Mouse (Mus musculus) heart, adult 18-20 months (tissue): ENCODE results near the gene Slc29a2. TPM values are rescaled to one million over a fixed set of nuclear protein-coding genes. Genes with fewer than 3 reads are reported as not detected.

Source experiments
- DNase-seq, 2 experiments: peaks; one replicate each; pipeline ENCODE4 v3.0.0; 2021 to 2022; ENCODE audit warnings: mixed read lengths in 1 of 2
- total RNA-seq, 2 experiments: library from RNA; stranded (reverse); gene quantifications; 2 replicates each; pipeline ENCODE4 v1.2.3; 2021

Slc29a2 gene
- total RNA-seq, 2 experiments from 2014 or later = 6.9 to 8.8 TPM

DNA sequence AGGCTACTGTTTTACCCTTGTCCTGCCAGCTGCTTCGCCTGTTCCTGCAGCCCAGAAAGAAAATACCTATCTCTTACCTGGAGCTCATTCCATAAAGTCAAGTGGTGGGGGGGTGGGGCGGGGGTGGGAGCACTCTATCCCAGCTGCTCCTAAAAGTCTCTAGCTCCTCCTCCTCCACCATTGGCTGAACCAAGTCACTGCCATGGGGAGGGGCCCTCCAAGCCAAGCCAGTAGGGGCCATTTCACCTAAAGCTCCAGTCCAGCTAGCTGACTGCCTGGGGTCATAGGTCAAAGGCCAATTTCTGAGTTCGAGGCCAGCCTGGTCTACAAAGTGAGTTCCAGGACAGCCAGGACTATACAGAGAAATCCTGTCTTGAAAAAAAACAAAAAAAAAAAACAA, 9.0 kb downstream of the Slc29a2 start:
- DNase-seq = no peak

DNA sequence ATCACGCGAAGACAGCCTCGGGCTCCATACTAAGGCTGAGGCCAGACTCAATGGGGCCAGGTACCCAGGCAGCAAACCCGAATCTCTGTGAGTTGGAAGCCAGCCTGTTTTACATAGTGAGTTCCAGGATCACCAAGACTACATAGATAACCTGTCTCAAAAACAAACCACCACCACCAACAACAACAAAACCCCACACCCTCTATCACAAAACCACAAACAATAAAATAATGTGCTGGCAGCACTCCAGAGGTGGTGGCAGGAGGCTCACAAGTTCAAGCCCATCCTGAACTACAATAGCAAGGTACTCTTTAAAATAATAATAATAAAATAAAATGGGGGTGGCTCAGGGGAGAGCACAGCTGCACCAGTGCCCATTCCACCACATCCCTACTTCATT, 12.9 kb downstream of the Slc29a2 start:
- no peak for DNase-seq

DNA sequence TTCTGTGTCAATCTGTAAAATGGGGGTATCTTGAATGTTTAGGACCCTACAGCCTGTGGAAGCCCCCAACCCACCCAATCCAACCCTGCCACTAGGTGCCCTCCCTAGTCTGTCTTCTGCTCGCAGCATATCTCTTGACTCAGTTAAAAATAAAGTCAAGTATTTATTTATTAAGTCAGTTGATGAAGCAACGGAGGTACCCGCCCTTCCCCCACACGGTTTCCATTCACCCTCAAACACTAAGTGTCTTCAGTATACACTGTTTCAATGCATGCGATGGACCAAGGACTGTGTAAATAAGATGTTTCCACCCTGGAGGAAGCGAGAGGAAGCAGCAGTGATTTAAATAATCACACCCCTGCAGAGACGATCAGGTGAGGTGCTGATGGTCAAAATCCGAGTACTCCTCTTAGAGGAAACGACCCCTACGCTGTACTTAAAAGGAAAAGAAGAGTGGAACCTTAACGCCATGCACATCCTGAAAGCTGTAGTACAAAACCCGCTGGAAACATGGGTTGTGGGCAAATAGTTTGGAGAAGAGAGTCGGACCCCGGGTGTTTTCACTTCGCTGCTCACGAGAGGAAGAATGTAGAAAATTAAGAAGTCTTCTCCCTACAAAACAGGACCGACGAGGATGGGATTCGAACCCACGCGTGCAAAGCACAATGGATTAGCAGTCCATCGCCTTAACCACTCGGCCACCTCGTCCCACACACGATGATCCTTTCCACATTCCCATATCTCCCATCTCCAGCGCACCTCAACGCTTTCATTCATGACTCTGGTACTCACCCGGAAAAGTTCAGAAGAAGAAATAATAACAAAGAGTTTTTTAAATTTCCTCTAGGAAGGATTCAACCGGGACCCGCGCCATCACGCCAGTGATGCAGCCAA, 14.3 kb downstream of the Slc29a2 start:
- DNase-seq = peak; percentile 81 to 91

DNA sequence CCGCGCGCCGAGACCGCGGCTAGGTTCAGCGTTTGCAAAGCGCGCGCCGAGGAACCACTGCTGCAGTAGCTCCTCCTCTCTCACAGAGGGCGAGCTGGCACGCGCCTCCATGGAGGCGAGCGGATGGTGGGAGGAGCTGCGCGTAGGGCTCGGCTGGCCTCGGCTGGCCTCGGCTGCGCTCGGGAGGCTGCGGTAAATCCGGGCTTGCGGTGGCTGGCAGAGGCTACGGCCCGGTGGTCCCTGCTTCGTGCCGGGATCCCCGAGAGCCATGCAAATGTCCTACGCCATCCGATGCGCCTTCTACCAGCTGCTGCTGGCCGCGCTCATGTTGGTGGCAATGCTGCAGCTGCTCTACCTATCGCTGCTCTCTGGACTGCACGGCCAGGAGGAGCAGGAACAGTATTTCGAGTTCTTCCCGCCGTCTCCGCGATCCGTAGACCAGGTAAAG, 15.1 kb downstream of the Slc29a2 start, which contains the start of the genes B4gat1 and AC124502.3:
Gene B4gat1 (plus strand): TSS at position 118 of the 448 bp plus-strand sequence.
Gene AC124502.3 (plus strand): TSS at position 183 of the 448 bp plus-strand sequence.
- DNase-seq = peak; percentile 89 to 93

DNA sequence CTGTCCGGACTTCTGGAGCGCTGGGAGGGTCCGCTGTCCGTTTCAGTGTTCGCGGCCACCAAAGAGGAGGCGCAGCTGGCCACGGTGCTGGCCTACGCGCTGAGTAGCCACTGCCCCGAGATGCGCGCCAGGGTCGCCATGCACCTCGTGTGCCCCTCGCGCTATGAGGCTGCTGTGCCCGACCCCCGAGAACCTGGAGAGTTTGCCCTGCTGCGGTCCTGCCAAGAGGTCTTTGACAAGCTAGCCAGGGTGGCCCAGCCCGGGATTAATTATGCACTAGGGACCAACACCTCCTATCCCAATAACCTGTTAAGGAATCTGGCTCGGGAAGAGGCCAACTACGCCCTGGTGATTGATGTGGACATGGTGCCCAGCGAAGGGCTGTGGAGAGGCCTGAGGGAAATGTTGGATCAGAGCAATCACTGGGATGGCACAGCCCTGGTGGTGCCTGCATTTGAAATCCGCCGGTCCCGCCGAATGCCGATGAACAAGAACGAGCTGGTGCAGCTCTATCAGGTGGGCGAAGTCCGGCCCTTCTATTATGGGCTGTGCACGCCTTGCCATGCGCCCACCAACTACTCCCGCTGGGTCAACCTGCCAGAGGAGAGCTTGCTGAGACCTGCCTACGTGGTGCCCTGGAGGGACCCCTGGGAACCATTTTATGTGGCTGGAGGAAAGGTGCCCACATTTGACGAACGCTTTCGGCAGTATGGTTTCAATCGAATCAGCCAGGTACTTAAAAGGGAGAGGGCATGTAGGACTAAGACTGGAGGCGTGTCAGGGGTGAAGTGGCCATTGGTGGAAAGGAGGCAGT, 15.8 kb downstream of the Slc29a2 start:
- DNase-seq = no peak

DNA sequence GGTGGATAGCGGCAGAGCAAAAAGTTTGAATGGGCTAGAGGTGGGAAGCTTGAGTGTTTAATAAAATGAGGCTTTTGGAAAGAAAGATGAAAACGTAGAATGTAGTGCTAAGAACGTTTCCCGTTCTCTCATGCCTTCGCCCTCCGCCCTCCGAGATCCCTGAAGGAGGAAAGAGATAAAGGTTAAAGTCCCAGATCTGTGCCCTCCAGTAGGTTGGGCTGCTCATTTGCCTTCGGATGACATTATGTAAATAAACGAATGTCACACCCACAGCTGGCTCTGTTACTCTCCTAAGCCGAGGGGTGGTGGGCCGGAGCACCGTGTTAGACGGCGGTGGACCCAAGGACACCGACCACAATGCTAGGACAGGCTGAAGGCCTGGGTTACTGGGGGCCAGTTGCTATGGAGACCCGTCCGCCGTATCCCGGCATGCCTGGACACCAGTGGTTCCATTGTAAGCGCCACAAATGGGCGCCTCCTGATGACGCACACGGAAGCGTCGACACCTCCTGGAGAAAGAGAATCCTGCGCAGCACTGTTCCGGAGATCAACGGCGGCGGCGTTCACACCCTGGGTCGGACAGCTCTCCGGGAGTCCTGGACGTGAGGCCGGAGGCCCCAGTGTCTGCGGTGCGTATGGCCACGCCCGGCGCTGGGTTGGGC, 17.3 kb downstream of the Slc29a2 start, which contains the start of gene Brms1:
Gene Brms1 (plus strand): TSS at position 493 of the 662 bp plus-strand sequence.
- peak; percentile 94 to 95 for DNase-seq

DNA sequence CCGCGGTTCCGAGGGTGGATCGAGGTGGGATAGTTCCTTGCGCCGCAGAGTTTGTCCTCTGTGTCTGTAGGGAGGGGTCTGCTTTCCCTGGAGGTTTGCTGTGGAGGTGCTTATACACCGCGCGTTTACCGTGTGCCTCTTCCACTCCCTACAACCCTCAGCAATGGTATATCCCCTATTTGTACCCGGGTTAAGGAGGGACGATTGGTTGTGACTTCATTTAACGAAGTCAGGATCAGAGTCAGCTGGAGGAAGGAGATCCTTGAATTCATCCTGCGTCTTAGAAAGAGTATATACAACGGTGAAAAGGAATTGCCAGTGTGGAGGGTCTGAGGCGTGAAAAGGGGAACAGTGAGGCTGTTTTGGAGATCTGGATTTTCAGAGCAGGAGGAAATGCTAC, 17.9 kb downstream of the Slc29a2 start:
- no peak for DNase-seq

DNA sequence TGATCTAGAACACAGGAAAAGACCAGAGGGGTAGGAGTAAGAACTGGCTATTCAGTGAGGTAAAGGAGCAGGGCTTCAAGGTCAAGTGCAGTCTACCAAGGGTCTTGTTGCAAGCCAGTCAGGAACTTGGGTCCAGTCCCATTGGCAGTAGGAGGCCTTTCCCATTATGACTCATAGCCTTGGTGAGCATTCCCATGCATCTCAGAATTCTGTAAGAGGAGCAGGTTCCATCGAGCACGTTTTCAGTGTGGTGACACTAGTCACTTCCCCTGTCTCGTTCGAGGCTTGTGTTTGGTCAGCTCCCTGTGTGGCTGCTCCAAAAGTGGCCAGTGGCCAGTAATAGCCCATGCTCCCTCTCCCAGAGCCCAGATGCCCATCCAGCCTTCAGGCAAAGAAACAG, 21.9 kb downstream of the Slc29a2 start:
- DNase-seq = no peak

DNA sequence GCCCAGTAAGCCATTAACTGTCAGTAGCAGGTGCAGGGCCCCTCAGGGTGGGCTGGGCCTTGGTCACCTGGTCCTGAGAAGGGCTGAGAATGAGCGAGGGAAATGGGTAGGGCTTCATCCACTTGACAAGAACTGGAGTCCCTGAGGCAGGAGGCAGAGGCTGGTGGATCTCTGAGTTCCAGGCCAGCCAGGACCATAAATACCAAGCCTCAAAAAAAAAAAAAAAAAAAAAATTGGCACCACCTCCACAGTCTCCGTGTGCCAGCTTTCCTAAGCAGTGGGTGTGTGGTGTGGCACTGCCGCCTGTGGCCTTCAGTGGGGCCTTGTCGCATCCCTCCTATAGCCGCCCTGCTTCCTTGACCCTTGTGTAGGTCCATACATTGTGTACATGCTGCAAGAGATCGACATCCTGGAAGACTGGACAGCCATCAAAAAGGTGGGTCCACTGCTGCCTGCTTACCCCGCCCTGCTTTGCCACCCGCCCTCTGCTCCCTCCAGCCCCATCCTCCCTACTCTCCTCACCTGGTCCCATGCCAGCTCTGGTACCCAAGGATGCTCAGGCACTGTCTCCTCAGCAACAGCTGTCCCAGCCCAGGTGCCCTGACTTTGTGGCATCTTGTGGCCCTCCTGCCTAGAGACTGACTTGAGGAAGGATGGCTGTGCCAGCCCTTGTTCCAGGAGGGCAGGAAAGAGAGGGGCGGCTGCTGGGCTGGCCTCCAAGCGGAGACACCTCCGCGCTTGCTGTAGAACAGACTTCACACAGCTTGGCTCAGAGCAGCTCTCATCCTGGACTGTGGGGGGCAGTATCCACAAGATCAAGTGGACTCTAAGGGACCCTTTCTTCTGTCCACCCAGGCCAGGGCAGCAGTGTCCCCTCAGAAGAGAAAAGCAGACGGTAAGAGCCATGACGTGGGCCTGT, 24.7 kb downstream of the Slc29a2 start:
- no peak for DNase-seq

DNA sequence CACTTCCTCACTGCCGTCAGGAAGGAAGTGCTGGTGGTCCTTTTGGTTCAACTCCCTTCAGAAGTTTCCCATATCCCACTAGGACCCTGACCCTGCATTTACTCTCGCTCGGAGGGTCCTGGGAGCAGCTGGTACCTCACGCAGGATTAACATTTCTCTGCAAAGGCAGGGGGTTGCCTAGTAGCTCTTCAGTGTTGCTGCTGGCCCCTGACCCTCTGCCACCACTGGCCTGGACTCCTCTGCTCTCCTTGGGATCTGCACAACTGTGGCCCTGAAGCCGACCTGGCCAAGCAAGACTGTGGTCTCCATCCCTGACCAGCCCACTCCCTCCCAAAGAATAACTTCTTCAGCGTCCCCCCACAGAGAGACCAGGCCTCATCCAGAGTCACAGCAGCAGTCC, 25.7 kb downstream of the Slc29a2 start:
- no peak for DNase-seq

DNA sequence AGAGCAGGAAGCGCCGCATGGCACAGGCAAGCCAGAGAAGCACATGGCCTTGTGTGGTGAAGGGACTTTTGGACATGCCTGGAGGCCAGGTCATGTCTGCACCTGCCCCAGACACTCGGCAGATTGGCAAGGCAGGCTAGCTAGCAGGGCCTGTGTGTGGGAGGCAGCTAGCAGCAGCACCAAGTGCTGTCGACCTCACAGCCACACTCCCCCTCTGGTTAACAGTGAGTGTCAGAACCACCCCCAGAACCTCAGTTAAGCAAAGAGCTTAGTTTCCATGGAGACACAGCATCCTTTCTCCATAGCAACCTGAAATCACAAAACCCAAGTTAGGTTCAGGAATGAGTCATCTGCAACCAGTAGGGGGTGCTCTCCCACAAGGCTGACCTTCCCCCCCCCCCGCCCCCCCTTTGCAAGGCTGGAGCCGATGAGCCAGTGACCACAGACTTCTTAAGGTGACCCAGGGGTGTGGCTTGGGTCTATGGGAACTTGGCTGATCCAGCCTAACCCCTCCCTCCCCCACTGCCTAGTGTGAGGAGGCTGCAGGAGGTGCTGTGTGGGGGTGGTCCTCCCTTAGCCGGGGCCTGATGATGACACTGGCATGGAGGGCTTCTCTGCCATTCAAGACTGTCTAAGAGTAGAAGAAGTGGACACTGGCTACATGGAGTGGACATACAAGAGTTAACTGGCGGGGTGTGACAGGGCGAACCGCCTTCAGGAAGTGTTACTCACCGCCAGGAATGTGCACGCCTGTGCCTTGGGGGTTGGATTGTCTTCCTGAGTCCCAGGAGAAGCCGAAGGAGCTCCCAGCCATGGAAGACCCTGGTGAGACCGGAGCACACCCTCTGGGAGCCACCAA, 26.6 kb downstream of the Slc29a2 start, which contains the start of gene Rin1:
Gene Rin1 (plus strand): TSS at position 435 of the 859 bp plus-strand sequence.
- DNase-seq = peak; percentile 73 to 82

DNA sequence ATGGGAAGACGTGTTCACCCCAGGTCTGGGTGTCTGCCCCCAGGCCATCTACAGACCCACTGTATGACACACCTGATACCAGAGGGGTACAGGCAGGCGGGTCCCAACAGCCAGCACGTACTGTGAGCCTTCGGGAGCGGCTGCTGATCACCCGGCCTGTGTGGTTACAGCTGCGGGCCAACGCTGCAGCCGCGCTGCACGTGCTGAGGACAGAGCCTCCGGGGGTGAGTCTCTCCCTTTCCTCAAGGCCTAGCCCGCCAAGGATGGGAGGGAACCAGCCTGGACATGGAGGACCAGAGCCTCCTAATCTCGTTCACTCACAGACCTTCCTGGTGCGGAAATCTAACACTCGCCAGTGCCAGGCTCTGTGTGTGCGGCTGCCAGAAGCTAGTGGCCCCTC, 27.4 kb downstream of the Slc29a2 start:
- no peak for DNase-seq

DNA sequence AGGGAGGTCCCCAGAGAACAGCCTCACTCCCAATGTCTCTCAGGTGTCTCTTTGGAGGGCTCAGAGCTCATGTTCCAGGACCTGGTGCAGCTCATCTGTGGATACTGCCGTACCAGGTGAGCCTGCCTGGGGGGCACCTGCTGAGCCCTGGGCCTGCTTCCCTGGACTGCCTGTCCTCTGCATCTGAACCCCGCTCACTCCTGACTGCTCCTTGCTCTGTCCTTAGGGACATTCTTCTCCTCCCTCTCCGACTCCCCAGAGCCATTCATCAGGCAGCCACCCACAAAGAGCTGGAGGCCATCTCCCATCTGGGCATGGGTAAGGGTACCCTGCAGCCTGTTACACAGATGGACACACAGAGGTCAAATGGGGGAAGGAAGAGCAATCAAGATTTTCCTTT, 27.9 kb downstream of the Slc29a2 start:
- DNase-seq = no peak

DNA sequence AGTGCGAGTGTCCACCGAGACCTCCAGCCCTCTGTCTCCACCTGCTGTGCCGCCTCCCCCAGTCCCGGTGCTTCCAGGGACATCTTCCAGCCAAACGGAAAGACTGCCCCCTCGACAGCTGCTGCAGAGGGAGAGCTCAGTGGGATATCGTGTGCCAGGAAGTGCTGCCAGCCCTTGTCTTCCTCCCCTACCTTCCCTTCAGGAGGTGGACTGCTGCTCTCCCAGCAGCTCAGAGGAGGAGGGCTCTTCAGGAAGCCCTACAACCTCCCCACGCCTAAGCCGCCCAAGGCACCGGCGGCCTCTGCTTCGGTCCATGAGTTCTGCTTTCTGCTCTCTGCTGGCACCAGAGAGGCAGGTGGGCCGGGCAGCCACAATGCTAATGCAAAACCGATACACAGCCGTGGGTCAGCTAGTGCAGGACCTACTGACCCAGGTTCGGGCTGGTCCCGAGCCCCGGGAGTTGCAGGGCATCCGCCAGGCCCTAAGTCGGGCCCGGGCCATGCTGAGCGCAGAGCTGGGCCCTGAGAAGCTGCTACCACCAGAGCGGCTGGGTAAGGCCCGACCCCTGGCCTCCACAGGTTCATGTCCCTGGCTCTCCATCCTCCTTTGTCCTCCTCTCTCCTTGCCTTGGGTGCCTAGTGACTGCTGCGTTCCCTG, 28.6 kb downstream of the Slc29a2 start:
- DNase-seq = no peak

DNA sequence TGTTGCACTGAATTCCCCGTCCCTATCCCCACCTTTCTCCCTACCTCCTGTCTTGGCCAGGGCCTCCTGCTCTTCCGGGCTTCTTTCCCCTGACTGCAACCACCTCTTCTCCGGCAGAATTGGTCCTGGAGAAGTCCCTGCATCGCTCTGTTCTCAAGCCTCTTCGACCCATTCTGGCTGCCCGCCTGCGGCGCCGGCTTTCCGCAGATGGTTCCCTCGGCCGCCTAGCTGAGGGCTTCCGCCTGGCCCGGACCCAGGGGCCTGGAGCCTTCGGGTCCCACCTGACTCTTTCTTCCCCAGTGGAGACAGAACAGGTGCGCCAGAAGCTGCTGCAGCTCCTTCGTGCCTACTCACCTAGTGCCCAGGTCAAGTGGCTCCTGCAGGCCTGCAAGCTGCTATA, 29.2 kb downstream of the Slc29a2 start:
- DNase-seq = no peak

DNA sequence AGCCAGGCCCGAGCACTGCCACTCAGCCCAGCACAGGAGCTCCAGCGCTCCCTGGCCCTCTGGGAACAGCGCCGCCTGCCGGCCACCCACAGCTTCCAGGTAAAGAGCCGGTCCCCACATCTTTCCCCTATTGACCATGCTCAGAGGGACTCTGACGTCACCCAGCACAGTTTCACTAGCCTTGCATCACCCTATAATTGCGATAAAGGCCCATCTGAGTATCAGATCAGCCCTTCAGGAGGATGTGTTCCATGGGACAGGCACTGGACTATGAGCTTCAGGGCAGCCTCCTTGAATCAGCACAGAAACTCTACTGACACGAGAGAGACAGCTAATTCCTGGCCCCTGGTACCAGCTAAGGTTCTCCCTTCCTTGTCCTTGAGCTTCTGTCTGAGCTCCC, 30.2 kb downstream of the Slc29a2 start:
- no peak for DNase-seq

DNA sequence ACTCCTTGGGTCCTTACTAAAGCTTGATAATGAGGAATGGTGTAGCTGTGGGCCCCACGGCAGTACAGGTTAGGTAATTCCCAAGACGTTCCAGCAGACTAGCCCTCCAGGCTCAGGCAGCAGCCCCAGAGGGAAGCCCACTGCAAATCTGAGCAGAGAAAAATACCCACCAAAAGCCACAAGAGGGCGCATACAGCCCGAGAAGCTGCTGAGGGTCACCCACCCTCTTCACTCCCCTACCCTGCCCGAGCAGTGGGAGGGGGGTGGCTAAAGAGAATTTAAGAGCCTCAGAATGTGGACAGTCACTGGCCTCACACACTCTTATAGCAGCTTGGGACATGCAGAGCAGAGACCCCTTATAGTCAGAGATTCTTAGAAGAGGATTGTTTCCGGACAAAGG, 32.6 kb downstream of the Slc29a2 start:
- DNase-seq = peak in 1 of 2 experiments; percentile 62

DNA sequence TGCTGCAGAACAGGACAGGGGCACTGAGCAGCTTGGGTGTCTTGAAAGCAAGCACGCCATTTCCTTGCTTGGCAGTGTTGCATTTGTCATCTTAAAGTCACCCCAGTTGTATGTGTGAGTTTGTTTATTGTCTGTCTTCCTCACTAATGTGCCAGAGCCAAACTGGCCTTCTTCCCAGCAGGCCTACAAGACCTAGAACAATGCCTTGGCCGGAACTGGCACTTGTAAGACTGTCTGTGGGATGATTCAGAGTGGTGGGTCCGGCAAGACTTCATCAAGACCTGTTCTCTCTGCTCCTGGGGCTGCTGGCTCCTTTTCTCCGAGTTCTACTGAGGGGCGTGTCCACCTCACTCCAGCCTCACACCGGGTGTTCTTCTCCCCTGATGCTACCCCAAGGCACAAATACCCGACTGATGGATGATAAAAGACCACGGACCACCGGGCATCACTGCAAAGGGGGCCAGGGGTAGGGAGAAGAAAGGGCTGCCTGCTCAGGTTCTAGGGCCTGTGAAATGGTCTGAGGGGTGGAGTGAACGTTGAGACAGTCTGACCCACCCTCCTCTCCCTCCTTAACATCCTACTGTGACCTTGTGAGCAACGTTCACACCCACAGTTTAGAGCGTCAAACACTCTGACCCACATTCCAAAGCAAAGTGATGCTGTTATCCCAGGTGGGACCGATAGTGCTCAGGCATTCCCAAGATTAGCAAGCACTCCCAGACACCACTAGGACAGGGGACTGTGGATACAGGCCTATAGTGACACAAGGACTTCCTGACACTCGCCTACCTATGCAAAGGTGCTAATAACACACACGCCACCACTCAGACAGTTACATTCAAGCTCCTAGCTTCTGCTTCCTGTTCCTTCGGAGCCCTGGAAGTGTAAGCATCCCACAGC, 34.5 kb downstream of the Slc29a2 start:
- DNase-seq = no peak
